Mouse (Mus musculus): ENCODE results near the gene Arhgap28. TPM values are rescaled to one million over a fixed set of nuclear protein-coding genes. Genes with fewer than 3 reads are reported as not detected.

Gene Arhgap28
- polyA plus RNA-seq, 1 experiment from 2014 or later = 11.6 TPM

- H3K4me1 ChIP-seq (replicated peaks) = 0 out of 2 replicates have a peak, but pooled peaks cover 4% of the 10 kb centered on the region
- no peaks in the 10 kb centered on the region for H3K9me3 ChIP-seq (replicated peaks)
- H3K27ac ChIP-seq = no peak overlapping the region
- no peak overlapping the region for H3K4me2 ChIP-seq
- WGBS = 47% methylated on average over 3 of the region's 3 CpGs
- H3K9ac ChIP-seq = no peak overlapping the region
- ATAC-seq (replicated peaks; ENCODE audit: insufficient number of reproducible peaks, insufficient read depth, low FRiP score, low read depth) = no peak
- H3K27me3 ChIP-seq = no peaks in the 10 kb centered on the region
- no peaks in the 10 kb centered on the region for H3K36me3 ChIP-seq
- H3K4me3 ChIP-seq = no peak overlapping the region
These were observed 97.7 kb downstream of the Arhgap28 start for GRCm38 (mm10) chr17:67906236-67906635.

DNA sequence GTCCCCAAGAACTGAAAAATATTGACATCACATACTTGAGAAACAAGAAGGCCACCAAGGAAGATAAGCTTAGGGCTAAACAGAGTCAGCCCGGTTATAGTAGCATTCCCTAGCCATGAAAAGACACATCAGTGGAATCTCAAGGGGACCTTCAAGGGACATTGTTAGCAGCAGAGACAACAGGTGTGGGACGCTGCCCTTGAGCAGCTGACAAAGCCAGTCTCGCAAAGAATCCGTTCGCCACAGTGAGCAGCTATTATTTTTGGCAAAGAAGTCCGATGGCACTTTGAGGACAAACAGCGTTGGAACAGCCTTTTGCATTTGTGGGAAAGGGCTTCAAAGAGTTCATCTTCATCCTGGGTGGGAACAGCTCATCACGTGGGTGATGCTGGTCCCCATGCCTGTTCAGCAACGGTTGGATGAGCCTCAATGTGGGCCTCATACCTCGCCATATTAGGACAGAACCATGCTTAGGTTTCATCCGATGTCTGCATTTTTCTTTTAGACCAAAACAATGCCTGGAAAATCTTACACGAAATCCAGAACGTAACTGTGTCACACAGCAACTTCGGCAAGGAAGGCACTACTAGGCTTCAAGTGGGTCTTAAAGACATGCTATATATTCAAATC, 99.5 kb downstream of the Arhgap28 start:
- H3K4me1 ChIP-seq (replicated peaks) = 0 out of 2 replicates have a peak, but pooled peaks cover 4% of the 10 kb centered on the region
- WGBS = 72% methylated on average over 14 of the region's 14 CpGs
- no peaks in the 10 kb centered on the region for H3K27me3 ChIP-seq
- H3K4me3 ChIP-seq = no peak overlapping the region
- no peak overlapping the region for H3K4me2 ChIP-seq
- ATAC-seq (replicated peaks; ENCODE audit: insufficient number of reproducible peaks, insufficient read depth, low FRiP score, low read depth) = no peak
- no peaks in the 10 kb centered on the region for H3K36me3 ChIP-seq
- no peak overlapping the region for H3K9ac ChIP-seq
- H3K9me3 ChIP-seq (replicated peaks) = no peaks in the 10 kb centered on the region
- no peak overlapping the region for H3K27ac ChIP-seq

DNA sequence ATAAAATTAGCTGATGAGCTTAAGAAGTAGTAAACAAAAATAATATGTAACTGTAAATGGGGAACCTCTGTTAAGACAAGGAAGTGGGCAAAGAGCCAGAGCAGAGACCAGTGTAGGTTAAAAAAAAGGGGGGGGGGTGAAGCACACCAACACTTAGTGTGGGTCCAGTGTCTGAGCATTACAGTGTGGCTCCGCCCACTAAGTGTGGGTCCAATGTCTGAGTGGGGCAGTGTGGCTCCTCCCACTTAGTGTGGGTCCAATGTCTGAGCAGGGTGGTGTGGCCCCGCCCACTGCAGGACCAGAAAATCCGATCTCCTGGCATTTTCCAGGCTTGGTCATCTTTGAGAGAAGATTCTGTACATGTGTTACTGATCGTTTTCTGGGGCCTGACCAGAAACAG, 101.1 kb downstream of the Arhgap28 start:
- no peak overlapping the region for H3K27ac ChIP-seq
- H3K9me3 ChIP-seq (replicated peaks) = no peaks in the 10 kb centered on the region
- H3K4me1 ChIP-seq (replicated peaks) = 0 out of 2 replicates have a peak, but pooled peaks cover 2% of the 10 kb centered on the region
- no peak overlapping the region for H3K4me2 ChIP-seq
- no peaks in the 10 kb centered on the region for H3K36me3 ChIP-seq
- no peak for ATAC-seq (replicated peaks; ENCODE audit: insufficient number of reproducible peaks, insufficient read depth, low FRiP score, low read depth)
- H3K9ac ChIP-seq = no peak overlapping the region
- WGBS = 77% methylated on average over 4 of the region's 4 CpGs
- H3K27me3 ChIP-seq = no peaks in the 10 kb centered on the region
- H3K4me3 ChIP-seq = no peak overlapping the region

DNA sequence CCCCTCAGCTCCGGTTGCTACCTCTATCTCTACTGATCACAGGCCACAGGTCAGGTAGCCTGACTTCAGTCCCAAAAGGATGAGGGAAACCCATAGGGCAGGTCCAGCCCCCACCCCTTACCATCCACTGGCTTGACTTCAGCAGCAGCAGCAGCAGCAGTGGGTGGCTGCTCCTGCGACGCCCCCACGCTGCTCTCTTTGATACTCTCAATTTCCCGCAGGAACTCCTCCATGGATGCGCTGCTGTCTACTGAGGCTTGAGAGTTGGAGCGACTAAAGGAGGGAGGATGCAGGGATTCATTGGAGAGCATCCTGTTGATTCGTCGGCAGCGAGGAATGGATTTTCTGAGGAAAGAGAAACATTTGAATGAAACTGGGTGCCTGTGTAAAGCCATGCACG, 102.8 kb downstream of the Arhgap28 start:
- Histone ChIP-seq H3K27me3 (no peaks in the 10 kb centered on the region), H3K36me3 (no peaks in the 10 kb centered on the region), H3K4me2 (no peak overlapping the region), H3K4me1 (replicated peaks) (no peaks in the 10 kb centered on the region), H3K27ac (no peak overlapping the region), H3K9me3 (replicated peaks) (no peaks in the 10 kb centered on the region), H3K9ac (no peak overlapping the region), H3K4me3 (no peak overlapping the region)
- WGBS = 76% methylated on average over 11 of the region's 11 CpGs
- no peak for ATAC-seq (replicated peaks; ENCODE audit: insufficient number of reproducible peaks, insufficient read depth, low FRiP score, low read depth)

DNA sequence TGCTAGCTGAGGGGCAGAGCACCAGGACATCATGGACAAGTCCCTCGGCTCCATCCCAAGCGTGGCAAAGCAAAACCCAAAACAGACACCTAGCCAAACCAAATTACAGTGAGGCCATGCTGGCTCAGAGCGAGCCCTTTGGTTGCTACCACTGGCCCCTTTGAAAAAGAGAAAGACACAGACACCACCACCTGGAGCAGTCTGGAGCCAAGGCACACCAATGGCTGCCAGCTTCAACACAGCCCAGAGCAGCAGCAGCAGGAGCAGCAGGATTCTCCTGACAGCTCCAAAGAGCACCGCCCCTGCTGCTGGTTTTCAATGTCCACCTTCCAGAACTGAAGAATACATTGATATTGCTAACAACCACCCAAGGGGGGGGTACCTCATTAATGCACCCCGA, 104.5 kb downstream of the Arhgap28 start:
- peaks cover 7% of the 10 kb centered on the region for H3K36me3 ChIP-seq
- H3K9me3 ChIP-seq (replicated peaks) = no peaks in the 10 kb centered on the region
- no peaks in the 10 kb centered on the region for H3K27me3 ChIP-seq
- no peak overlapping the region for H3K4me3 ChIP-seq
- no peak overlapping the region for H3K27ac ChIP-seq
- ATAC-seq (replicated peaks; ENCODE audit: insufficient number of reproducible peaks, insufficient read depth, low FRiP score, low read depth) = no peak
- no peak overlapping the region for H3K4me2 ChIP-seq
- 90% methylated on average over 5 of the region's 5 CpGs for WGBS
- no peak overlapping the region for H3K9ac ChIP-seq
- H3K4me1 ChIP-seq (replicated peaks) = no peaks in the 10 kb centered on the region

DNA sequence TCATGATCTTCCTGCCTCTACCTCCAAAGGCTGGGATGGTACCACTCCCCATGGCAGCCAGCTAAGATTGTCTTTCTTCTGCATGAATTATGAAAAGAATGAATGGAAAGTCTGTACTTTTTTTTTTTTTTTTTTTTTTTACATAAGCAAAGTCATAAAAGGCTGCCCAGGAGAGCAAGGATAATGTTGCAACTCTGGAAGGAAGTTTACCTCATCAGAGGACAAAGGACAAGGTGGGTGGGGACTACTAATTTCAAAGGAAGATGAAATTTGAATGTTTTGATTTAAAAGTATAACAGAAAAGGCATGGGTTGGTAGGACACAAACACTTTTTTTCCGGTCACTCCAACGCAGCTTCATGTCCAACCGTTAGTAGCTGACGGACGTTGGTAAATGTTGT, 107.5 kb downstream of the Arhgap28 start:
- Histone ChIP-seq H3K4me1 (replicated peaks) (no peaks in the 10 kb centered on the region), H3K9me3 (replicated peaks) (no peaks in the 10 kb centered on the region), H3K9ac (no peak overlapping the region), H3K27me3 (no peaks in the 10 kb centered on the region), H3K4me2 (no peak overlapping the region), H3K36me3 (peaks cover 7% of the 10 kb centered on the region), H3K4me3 (no peak overlapping the region), H3K27ac (no peak overlapping the region)
- 95% methylated on average over 5 of the region's 5 CpGs for WGBS
- no peak for ATAC-seq (replicated peaks; ENCODE audit: insufficient number of reproducible peaks, insufficient read depth, low FRiP score, low read depth)

GRCm38 (mm10) chr17:67889481-67890325, 114.2 kb downstream of the Arhgap28 start:
- H3K36me3 ChIP-seq = no peaks in the 10 kb centered on the region
- H3K4me3 ChIP-seq = no peak overlapping the region
- peaks cover 9% of the 10 kb centered on the region; the same call in 1 of the 2 replicates for H3K4me1 ChIP-seq (replicated peaks)
- peak overlapping the region; percentile 58 for H3K27ac ChIP-seq
- H3K27me3 ChIP-seq = no peaks in the 10 kb centered on the region
- no peaks in the 10 kb centered on the region for H3K9me3 ChIP-seq (replicated peaks)
- no peak for ATAC-seq (replicated peaks; ENCODE audit: insufficient number of reproducible peaks, insufficient read depth, low FRiP score, low read depth)
- H3K4me2 ChIP-seq = peak overlapping the region; percentile 31
- no peak overlapping the region for H3K9ac ChIP-seq
- WGBS = 44% methylated on average over 20 of the region's 20 CpGs

GRCm38 (mm10) chr17:67888081-67888480, 115.8 kb downstream of the Arhgap28 start:
- Histone ChIP-seq H3K27ac (no peak overlapping the region), H3K4me2 (no peak overlapping the region), H3K27me3 (no peaks in the 10 kb centered on the region), H3K9ac (no peak overlapping the region), H3K4me1 (replicated peaks) (peaks cover 9% of the 10 kb centered on the region; the same call in 1 of the 2 replicates), H3K9me3 (replicated peaks) (no peaks in the 10 kb centered on the region), H3K4me3 (no peak overlapping the region), H3K36me3 (0 out of 2 replicates have a peak, but pooled peaks cover 5% of the 10 kb centered on the region)
- ATAC-seq (replicated peaks; ENCODE audit: insufficient number of reproducible peaks, insufficient read depth, low FRiP score, low read depth) = no peak
- WGBS = 82% methylated on average over 9 of the region's 9 CpGs

GRCm38 (mm10) chr17:67886326-67886725, 117.6 kb downstream of the Arhgap28 start:
- no peak for ATAC-seq (replicated peaks; ENCODE audit: insufficient number of reproducible peaks, insufficient read depth, low FRiP score, low read depth)
- WGBS = 70% methylated on average over 5 of the region's 5 CpGs
- Histone ChIP-seq H3K9me3 (replicated peaks) (no peaks in the 10 kb centered on the region), H3K27ac (no peak overlapping the region), H3K27me3 (no peaks in the 10 kb centered on the region), H3K9ac (no peak overlapping the region), H3K36me3 (0 out of 2 replicates have a peak, but pooled peaks cover 5% of the 10 kb centered on the region), H3K4me3 (no peak overlapping the region), H3K4me1 (replicated peaks) (peaks cover 9% of the 10 kb centered on the region; the same call in 1 of the 2 replicates), H3K4me2 (no peak overlapping the region)

GRCm38 (mm10) chr17:67877599-67877998, 126.3 kb downstream of the Arhgap28 start:
- H3K4me1 ChIP-seq (replicated peaks) = no peaks in the 10 kb centered on the region
- H3K9me3 ChIP-seq (replicated peaks) = no peaks in the 10 kb centered on the region
- WGBS = 75% methylated on average over 12 of the region's 12 CpGs
- no peak overlapping the region for H3K27ac ChIP-seq
- ATAC-seq (replicated peaks; ENCODE audit: insufficient number of reproducible peaks, insufficient read depth, low FRiP score, low read depth) = no peak
- no peak overlapping the region for H3K9ac ChIP-seq
- 0 out of 2 replicates have a peak, but pooled peaks cover 2% of the 10 kb centered on the region for H3K36me3 ChIP-seq
- peaks cover 11% of the 10 kb centered on the region; the same call in 1 of the 2 replicates for H3K27me3 ChIP-seq
- H3K4me2 ChIP-seq = no peak overlapping the region
- H3K4me3 ChIP-seq = no peak overlapping the region

- WGBS = 65% methylated on average over 23 of the region's 23 CpGs
These were observed 134.0 kb downstream of the Arhgap28 start for GRCm38 (mm10) chr17:67869731-67870601.

More at GRCm38 (mm10) chr17:67869731-67870601, 134.0 kb downstream of the Arhgap28 start:
- Histone ChIP-seq H3K4me1 (replicated peaks) (no peaks in the 10 kb centered on the region; the same call in 1 of the 2 replicates), H3K36me3 (peaks cover 24% of the 10 kb centered on the region; the same call in 1 of the 2 replicates), H3K4me2 (no peak overlapping the region), H3K9ac (no peak overlapping the region), H3K9me3 (replicated peaks) (no peaks in the 10 kb centered on the region), H3K27me3 (peaks cover 42% of the 10 kb centered on the region), H3K4me3 (no peak overlapping the region), H3K27ac (no peak overlapping the region)
- no peak for ATAC-seq (replicated peaks; ENCODE audit: insufficient number of reproducible peaks, insufficient read depth, low FRiP score, low read depth)

All from heart, embryonic 15.5 days (tissue).